Mouse (Mus musculus): ENCODE measurements around the gene Synrg.

The Synrg gene

GRCm38 (mm10) chr11:83963991-83964921 lies at the start of gene Synrg:
Synrg (plus strand) TSS chr11:83964428.
- peak; percentile 91 for DNase-seq (ENCODE audit: low read depth, low spot score)
- H3K27me3 ChIP-seq (ENCODE audit: control insufficient read depth, insufficient read depth, low read length, poor library complexity, severe bottlenecking), result no peaks in the 10 kb centered on the region
- H3K36me3 ChIP-seq (ENCODE audit: control insufficient read depth, insufficient read depth, low read length, poor library complexity, severe bottlenecking), result peaks cover 11% of the 10 kb centered on the region; the same call in 1 of the 2 replicates

GRCm38 (mm10) chr11:83914501-83914900 lies 49.7 kb upstream of the Synrg start:
- no peaks in the 10 kb centered on the region for H3K36me3 ChIP-seq (ENCODE audit: control insufficient read depth, insufficient read depth, low read length, poor library complexity, severe bottlenecking)
- no peak for DNase-seq (ENCODE audit: low read depth, low spot score)
- no peaks in the 10 kb centered on the region for H3K27me3 ChIP-seq (ENCODE audit: control insufficient read depth, insufficient read depth, low read length, poor library complexity, severe bottlenecking)

DNA sequence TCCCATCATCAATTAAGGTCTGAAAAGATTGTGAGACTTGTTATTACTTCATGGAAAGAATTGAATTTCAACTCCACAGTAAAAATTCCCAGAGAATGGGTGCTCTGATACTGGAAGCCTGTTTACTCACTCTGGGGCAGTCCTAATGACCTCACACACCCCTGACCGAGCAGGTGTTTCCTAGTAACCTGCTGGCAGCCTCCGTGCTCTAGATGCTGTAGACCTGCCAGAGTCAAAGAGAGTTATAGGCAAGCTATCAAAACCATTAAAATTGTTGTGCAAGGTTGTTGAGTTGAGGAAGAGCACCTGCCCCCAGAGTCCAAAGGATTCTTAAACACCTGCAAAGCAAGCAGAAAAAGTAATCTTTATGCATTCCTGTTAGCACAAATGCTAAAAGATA lies 41.6 kb upstream of the Synrg start:
- Histone ChIP-seq H3K36me3 (ENCODE audit: control insufficient read depth, insufficient read depth, low read length, poor library complexity, severe bottlenecking) (no peaks in the 10 kb centered on the region), H3K27me3 (ENCODE audit: control insufficient read depth, insufficient read depth, low read length, poor library complexity, severe bottlenecking) (no peaks in the 10 kb centered on the region)
- DNase-seq (ENCODE audit: low read depth, low spot score), result no peak

DNA sequence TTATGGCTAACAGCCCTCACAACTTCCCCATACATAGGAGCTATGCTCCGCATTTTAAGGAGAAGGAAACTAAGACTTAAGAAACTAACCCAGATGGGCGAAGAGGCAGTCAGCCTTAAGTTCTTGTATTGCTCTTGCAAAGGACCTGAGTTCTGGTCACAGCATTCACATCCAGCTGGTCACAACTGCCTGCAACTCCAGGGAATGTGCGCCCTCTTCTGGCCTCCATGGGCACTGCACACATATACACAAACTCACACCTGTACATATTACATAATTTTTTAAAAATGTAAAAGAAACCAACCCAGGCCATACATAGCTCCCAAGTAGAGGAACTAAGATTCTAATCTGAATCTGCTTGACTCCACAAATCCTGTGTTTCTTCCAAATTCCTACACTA lies 37.1 kb upstream of the Synrg start:
- no peaks in the 10 kb centered on the region for H3K27me3 ChIP-seq (ENCODE audit: control insufficient read depth, insufficient read depth, low read length, poor library complexity, severe bottlenecking)
- no peaks in the 10 kb centered on the region for H3K36me3 ChIP-seq (ENCODE audit: control insufficient read depth, insufficient read depth, low read length, poor library complexity, severe bottlenecking)
- DNase-seq (ENCODE audit: low read depth, low spot score), result peak; percentile 57

- Histone ChIP-seq H3K27me3 (ENCODE audit: control insufficient read depth, insufficient read depth, low read length, poor library complexity, severe bottlenecking) (peaks cover 2% of the 10 kb centered on the region; the same call in 1 of the 2 replicates), H3K36me3 (ENCODE audit: control insufficient read depth, insufficient read depth, low read length, poor library complexity, severe bottlenecking) (no peaks in the 10 kb centered on the region)
- DNase-seq (ENCODE audit: low read depth, low spot score), result no peak
These were observed 31.6 kb upstream of the Synrg start for GRCm38 (mm10) chr11:83932506-83933106.

DNA sequence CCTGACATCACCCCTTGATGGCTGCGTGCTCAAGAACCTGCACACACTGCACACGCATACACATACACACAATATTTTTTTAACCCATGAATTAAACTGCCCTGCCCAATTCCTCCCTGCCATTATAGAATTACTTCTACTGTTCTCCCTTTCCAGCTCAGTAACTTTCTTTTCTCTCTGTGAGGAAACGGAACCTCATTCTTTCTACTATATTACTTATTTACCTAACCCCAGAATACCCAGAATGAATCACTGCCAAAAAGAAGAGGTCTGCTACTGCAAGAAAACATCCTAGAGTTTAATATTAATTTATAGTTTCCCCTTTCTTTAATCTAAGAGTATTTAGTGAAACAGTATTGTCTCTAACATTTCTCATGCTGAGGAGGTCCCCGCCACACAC lies 30.9 kb upstream of the Synrg start:
- no peak for DNase-seq (ENCODE audit: low read depth, low spot score)
- Histone ChIP-seq H3K36me3 (ENCODE audit: control insufficient read depth, insufficient read depth, low read length, poor library complexity, severe bottlenecking) (no peaks in the 10 kb centered on the region), H3K27me3 (ENCODE audit: control insufficient read depth, insufficient read depth, low read length, poor library complexity, severe bottlenecking) (peaks cover 2% of the 10 kb centered on the region; the same call in 1 of the 2 replicates)

DNA sequence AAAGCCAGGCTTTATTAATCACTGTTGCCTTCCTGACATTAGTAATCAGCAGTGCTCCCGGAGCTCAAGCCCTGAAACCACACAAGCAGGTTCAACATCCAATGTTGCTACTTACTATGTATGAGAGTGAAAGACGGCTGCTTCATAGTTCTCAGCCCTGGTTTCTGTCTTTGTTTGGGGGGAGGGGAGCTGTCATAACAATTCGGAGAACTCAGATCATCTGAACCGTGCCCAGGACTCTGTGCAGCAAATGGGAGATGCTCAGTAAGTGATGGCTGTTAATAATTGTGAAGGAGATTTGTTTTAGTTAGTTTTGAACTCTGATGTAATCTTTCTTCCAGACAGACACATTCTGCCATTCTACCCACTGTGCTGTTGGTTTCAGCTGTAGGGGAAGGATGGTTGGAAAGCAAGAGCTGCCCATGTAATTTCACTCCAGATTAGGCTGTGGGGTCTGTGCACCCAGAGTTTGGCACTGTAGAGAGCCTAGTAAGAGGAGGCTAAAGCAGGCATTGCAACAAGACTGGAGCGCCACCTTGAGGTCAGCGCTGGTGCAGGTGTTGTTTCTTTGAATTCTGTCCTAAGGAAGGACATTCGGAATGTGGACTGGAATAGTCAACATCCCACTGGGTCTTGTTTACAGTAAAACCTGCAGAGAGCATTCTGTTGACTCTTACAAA lies 28.1 kb upstream of the Synrg start:
- Histone ChIP-seq H3K36me3 (ENCODE audit: control insufficient read depth, insufficient read depth, low read length, poor library complexity, severe bottlenecking) (no peaks in the 10 kb centered on the region), H3K27me3 (ENCODE audit: control insufficient read depth, insufficient read depth, low read length, poor library complexity, severe bottlenecking) (peaks cover 2% of the 10 kb centered on the region; the same call in 1 of the 2 replicates)
- DNase-seq (ENCODE audit: low read depth, low spot score), result peak; percentile 83

GRCm38 (mm10) chr11:83938556-83938955 lies 25.7 kb upstream of the Synrg start:
- Histone ChIP-seq H3K36me3 (ENCODE audit: control insufficient read depth, insufficient read depth, low read length, poor library complexity, severe bottlenecking) (no peaks in the 10 kb centered on the region), H3K27me3 (ENCODE audit: control insufficient read depth, insufficient read depth, low read length, poor library complexity, severe bottlenecking) (0 out of 2 replicates have a peak, but pooled peaks cover 2% of the 10 kb centered on the region)
- no peak for DNase-seq (ENCODE audit: low read depth, low spot score)

- 0 out of 2 replicates have a peak, but pooled peaks cover 2% of the 10 kb centered on the region for H3K27me3 ChIP-seq (ENCODE audit: control insufficient read depth, insufficient read depth, low read length, poor library complexity, severe bottlenecking)
These were observed 22.0 kb upstream of the Synrg start, which contains the start of gene Ddx52 for GRCm38 (mm10) chr11:83941950-83942840. Ddx52 (plus strand) TSS chr11:83942062.

DNA sequence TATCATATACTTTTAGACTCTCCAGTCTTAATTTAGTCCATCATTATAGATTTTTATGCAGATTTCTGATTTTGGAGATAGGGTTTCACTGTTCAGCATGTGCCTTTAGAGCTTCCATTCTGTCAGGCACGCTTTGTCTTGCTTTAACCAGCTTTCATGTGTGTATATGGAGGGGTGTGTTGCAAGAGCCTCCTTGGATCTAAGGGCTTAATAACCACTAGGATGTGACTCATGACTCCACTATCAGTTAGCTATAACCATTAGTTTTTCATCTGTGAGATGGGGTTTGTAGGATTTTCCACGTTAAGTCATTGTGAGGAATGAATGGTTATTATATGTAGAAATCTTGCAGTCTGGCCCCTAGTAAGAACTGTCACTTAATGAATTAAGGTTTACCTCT lies 7.4 kb upstream of the Synrg start:
- Histone ChIP-seq H3K36me3 (ENCODE audit: control insufficient read depth, insufficient read depth, low read length, poor library complexity, severe bottlenecking) (peaks cover 36% of the 10 kb centered on the region), H3K27me3 (ENCODE audit: control insufficient read depth, insufficient read depth, low read length, poor library complexity, severe bottlenecking) (no peaks in the 10 kb centered on the region)
- no peak for DNase-seq (ENCODE audit: low read depth, low spot score)

More at GRCm38 (mm10) chr11:83941950-83942840, 22.0 kb upstream of the Synrg start, which contains the start of gene Ddx52:
- peaks cover 11% of the 10 kb centered on the region for H3K36me3 ChIP-seq (ENCODE audit: control insufficient read depth, insufficient read depth, low read length, poor library complexity, severe bottlenecking)
- DNase-seq (ENCODE audit: low read depth, low spot score), result peak; percentile 86

DNA sequence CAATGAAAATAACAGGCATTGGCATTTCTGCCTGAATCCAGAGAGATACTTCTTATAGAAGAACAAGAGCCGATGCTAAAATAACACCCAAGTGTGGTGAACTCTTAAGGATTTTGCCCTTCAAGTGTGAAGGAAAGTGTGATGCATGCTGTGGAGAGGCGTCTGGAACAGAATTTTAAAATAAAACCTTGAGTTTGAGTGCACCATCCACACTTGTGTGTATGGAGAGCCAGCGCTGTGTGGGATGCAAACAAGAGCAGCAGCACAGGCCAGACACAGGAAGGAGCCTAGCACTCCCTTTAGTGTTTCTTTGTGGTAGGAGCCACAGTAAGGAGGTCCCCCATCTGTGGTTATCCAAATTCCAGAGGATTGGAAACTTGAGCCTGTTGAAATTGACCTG lies 2.2 kb upstream of the Synrg start:
- no peaks in the 10 kb centered on the region for H3K27me3 ChIP-seq (ENCODE audit: control insufficient read depth, insufficient read depth, low read length, poor library complexity, severe bottlenecking)
- DNase-seq (ENCODE audit: low read depth, low spot score), result no peak
- H3K36me3 ChIP-seq (ENCODE audit: control insufficient read depth, insufficient read depth, low read length, poor library complexity, severe bottlenecking), result peaks cover 18% of the 10 kb centered on the region

- no peaks in the 10 kb centered on the region for H3K36me3 ChIP-seq (ENCODE audit: control insufficient read depth, insufficient read depth, low read length, poor library complexity, severe bottlenecking)
- no peak for DNase-seq (ENCODE audit: low read depth, low spot score)
- no peaks in the 10 kb centered on the region for H3K27me3 ChIP-seq (ENCODE audit: control insufficient read depth, insufficient read depth, low read length, poor library complexity, severe bottlenecking)
These were observed 3.4 kb downstream of the Synrg start for GRCm38 (mm10) chr11:83967436-83968204.

DNA sequence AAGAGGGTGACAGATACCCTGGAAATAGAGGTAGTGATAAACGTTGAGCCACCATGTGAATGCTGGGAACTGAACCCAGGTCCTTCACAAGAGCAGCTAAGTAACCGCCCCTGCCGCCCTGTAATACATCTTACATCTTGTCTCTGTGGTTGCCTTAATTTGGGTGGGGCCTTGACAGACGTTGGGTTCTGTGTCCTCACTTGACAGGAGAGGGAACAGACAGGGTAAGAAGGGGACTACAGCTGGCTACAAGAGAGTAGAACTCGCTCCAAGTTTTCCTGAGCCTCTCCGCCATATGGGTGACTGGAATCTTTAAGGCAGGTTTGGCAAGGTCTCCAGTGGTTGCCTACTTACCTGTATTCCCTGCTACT lies 4.0 kb downstream of the Synrg start:
- no peaks in the 10 kb centered on the region for H3K27me3 ChIP-seq (ENCODE audit: control insufficient read depth, insufficient read depth, low read length, poor library complexity, severe bottlenecking)
- no peak for DNase-seq (ENCODE audit: low read depth, low spot score)
- H3K36me3 ChIP-seq (ENCODE audit: control insufficient read depth, insufficient read depth, low read length, poor library complexity, severe bottlenecking), result no peaks in the 10 kb centered on the region

All from splenic B cell, adult 2 months (primary cell).